Mouse (Mus musculus) kidney, postnatal 10 days (tissue): ENCODE data around the gene Lrrfip1.

Experiments
- DNase-seq: peaks from one replicate; pipeline ENCODE4 v3.0.0; 2021; ENCODE audit warnings: mixed read lengths

Gene Lrrfip1

GRCm38 (mm10) chr1:91057311-91058245, 59.0 kb downstream of the Lrrfip1 start:
- DNase-seq = no peak

- DNase-seq = no peak
These were observed 59.7 kb downstream of the Lrrfip1 start for GRCm38 (mm10) chr1:91058251-91058650.

- no peak for DNase-seq
These were observed 61.5 kb downstream of the Lrrfip1 start for GRCm38 (mm10) chr1:91059792-91060604.

- peak; percentile 67 for DNase-seq
These were observed 62.6 kb downstream of the Lrrfip1 start for GRCm38 (mm10) chr1:91061105-91061504.

GRCm38 (mm10) chr1:91062363-91062762, 63.8 kb downstream of the Lrrfip1 start:
- peak; percentile 58 for DNase-seq

- DNase-seq = no peak
These were observed 65.5 kb downstream of the Lrrfip1 start for GRCm38 (mm10) chr1:91064053-91064452.

- DNase-seq = no peak
These were observed 66.5 kb downstream of the Lrrfip1 start for GRCm38 (mm10) chr1:91064903-91065525.

GRCm38 (mm10) chr1:91066061-91066460, 67.5 kb downstream of the Lrrfip1 start:
- DNase-seq = no peak

- DNase-seq = no peak
These were observed 68.1 kb downstream of the Lrrfip1 start for GRCm38 (mm10) chr1:91066599-91066998.

GRCm38 (mm10) chr1:91067716-91068115, 69.2 kb downstream of the Lrrfip1 start:
- no peak for DNase-seq

GRCm38 (mm10) chr1:91069575-91069974, 71.0 kb downstream of the Lrrfip1 start:
- DNase-seq = no peak

- DNase-seq = no peak
These were observed 72.0 kb downstream of the Lrrfip1 start for GRCm38 (mm10) chr1:91070547-91070946.

- no peak for DNase-seq
These were observed 73.2 kb downstream of the Lrrfip1 start for GRCm38 (mm10) chr1:91071671-91072290.

GRCm38 (mm10) chr1:91076946-91077345, 78.4 kb downstream of the Lrrfip1 start:
- DNase-seq = peak; percentile 52

- no peak for DNase-seq
These were observed 78.9 kb downstream of the Lrrfip1 start for GRCm38 (mm10) chr1:91077456-91077855.

GRCm38 (mm10) chr1:91077980-91078379, 79.4 kb downstream of the Lrrfip1 start:
- DNase-seq = no peak

- no peak for DNase-seq
These were observed 81.3 kb downstream of the Lrrfip1 start for GRCm38 (mm10) chr1:91079740-91080422.

- DNase-seq = no peak
These were observed 81.8 kb downstream of the Lrrfip1 start for GRCm38 (mm10) chr1:91080423-91080749.

- no peak for DNase-seq
These were observed 85.8 kb downstream of the Lrrfip1 start for GRCm38 (mm10) chr1:91084374-91084773.

- no peak for DNase-seq
These were observed 86.5 kb downstream of the Lrrfip1 start for GRCm38 (mm10) chr1:91085009-91085408.

GRCm38 (mm10) chr1:91085686-91086085, 87.1 kb downstream of the Lrrfip1 start:
- no peak for DNase-seq

- DNase-seq = no peak
These were observed 87.8 kb downstream of the Lrrfip1 start for GRCm38 (mm10) chr1:91086325-91086724.
